1 mouse cellular context compared by ENCODE assay signal in genomic region chr17:35200398-35200797, GRCm38 (mm10).
TF ChIP-seq lines count a peak whose summit lies in the region.

No protein-coding gene starts in this region.

TF ChIP-seq in MEL, 35 proteins besides CTCF, POLR2A, EP300 and RAD21 (continued from another document):
- TF ChIP-seq SMC3 (IDR thresholded peaks at IDR 0.05; ENCODE audit: low read depth, low read length) (no peak), BHLHE40 (IDR thresholded peaks at IDR 0.05; ENCODE audit: borderline replicate concordance, low read depth, low read length) (no peak; the same call in 1 of the 2 replicates), GABPA (IDR thresholded peaks at IDR 0.05; ENCODE audit: low read depth, low read length) (no peak), USF1 (IDR thresholded peaks at IDR 0.05; ENCODE audit: low read depth, low read length) (no peak), JUND (IDR thresholded peaks at IDR 0.05; ENCODE audit: low read depth, low read length) (no peak), ZC3H11A (IDR thresholded peaks at IDR 0.05; ENCODE audit: low read depth, low read length) (no peak)
